Mouse (Mus musculus) megakaryocyte progenitor cell, adult 5-6 weeks (primary cell): Measurements from ENCODE around the gene Foxp4. TPM values are rescaled to one million over a fixed set of nuclear protein-coding genes. Genes with fewer than 3 reads are reported as not detected.

Experiments used
- ATAC-seq: replicated peaks from 2 replicates; pipeline ENCODE4 v1.8.0; 2016; ENCODE audit warnings: mild to moderate bottlenecking, moderate TSS enrichment, inconsistent platforms; ENCODE audit not compliant: poor library complexity
- total RNA-seq, 2 experiments: library from RNA; stranded (forward) in 1 of 2; stranded (reverse) in 1 of 2; fragments of 157-497, 149-512 nt in 1 of 2; fragments of 200-1000 nt in 1 of 2; gene quantifications; 2 replicates each; pipeline versions ENCODE4 v1.2.3 to v1.2.4; 2015 to 2017

Gene Foxp4
- total RNA-seq, 2 experiments from 2014 or later, result 3.2 to 21.3 TPM

GRCm38 (mm10) chr17:47897956-47898752 is 26.3 kb downstream of the Foxp4 start:
- ATAC-seq, result no peak

DNA sequence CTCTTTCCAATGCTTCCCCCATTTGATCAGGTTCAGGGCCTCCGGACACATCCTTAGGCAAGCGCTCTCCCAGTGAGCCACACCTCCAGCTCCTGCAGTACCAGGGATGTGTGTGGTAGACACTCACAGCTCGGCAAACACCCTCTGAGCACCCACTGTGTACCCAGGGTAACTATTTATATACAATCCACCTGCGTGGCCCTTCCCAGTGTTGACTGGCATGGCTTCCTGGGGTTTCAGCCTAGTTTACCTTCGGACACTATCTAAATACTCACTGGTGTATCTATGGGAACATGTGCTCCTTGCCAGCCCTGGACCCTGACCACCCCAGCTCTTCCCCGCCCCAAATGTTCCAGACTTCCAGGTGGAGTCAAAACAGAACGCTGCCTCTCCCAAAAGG is 34.7 kb downstream of the Foxp4 start:
- no peak for ATAC-seq

- ATAC-seq, result no peak
Observed at GRCm38 (mm10) chr17:47889267-47889666, 35.2 kb downstream of the Foxp4 start.

DNA sequence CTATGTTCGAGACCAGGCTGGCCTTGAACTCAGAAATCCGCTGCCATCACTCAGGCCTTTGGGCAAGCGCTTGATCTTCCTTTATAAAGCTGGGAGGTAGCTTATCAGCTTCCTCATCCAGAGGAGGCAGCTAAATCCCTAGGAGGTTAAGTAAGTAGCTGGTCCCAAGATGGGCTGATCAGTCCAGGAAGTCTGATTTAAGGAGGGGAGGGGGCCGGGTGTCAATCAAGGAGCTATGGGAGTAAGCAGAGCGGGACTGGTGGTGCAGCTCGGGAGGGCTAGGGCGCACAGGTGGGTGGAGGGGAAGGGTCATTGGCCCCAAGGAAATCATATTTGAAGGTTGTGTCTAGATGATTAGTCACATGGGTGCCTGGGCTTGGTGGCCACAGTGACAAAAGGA is 35.8 kb downstream of the Foxp4 start:
- ATAC-seq, result no peak

- no peak for ATAC-seq
Observed at GRCm38 (mm10) chr17:47888155-47888455, 36.3 kb downstream of the Foxp4 start.

DNA sequence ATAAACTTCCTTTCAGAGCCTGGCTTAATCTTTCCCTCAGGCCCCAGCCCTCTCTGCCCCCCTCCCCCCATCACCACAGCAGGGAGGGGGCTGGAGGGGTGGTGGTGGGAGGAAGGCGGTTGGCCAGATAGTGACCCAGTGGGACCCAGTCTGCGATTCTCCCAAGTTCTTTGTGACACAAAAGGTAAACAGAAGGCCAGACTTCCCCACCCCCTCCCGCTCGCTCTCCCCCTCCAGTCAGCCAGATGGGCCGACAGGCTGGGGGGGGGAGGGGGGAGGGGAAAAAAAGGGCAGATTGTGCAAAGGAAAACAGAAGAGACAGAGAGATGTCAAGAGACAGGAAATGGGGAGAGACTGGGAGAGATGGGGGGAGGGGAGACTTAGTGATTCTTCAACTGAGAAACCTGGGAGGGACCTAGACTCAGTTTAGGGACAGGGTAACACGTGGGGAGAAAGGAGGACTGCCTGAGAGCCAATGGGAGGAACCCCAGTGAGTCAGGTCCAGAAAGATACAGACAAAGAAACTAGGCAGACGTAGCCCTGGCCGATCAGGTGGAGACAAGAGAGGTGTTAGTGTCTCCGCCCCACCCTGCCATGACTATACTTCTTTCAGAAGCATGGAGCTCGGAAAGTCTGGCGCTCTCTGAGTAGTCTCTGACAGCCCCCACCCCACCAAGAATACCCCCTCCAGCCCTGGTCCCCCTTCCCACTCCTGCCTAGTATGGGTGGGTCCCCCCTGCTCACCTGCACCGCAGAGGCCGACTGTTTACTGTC is 36.9 kb downstream of the Foxp4 start:
- ATAC-seq, result no peak

DNA sequence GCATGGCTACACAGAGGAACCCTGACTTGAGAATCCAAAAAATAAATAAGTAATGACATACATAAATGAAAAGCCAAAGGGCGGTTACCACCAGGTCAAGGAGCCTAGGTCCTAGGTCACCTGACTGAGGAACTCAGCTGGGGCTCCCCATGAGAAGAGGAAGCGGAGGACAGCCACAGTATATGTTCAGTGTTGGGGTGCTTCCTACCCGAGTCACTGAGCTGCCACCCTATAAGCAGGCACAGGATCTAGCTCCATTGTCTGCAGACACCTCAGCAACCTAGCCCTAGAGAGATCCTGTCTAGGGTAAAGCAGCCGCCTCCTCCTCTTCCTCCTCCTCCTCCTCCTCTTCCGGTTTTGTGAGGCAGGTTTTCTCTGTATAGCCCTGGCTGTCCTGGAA is 41.3 kb downstream of the Foxp4 start:
- peak; percentile 15; the same call in 1 of the 2 replicates for ATAC-seq

DNA sequence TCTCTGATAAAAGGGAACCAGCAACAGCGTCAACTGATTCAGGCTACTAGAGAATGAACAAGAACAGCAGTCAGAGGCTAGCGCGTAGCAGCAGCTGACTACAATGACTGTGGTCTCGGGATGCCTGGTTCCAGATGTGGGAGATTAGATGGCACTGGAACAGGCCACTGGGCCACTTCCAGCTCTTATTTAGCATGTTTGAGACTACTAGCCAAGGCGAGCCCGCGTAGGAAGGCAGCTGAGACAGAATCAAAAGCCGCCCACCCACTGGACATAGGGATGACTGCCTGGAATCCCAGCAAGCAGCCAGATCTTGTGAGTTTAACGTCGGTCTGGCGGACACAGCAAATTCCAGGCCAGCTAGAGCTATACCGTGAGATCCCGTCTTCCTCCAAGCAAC is 43.1 kb downstream of the Foxp4 start:
- no peak for ATAC-seq

- no peak for ATAC-seq
Observed at GRCm38 (mm10) chr17:47879207-47879606, 45.2 kb downstream of the Foxp4 start.

GRCm38 (mm10) chr17:47878378-47879089 is 45.9 kb downstream of the Foxp4 start:
- ATAC-seq, result no peak; the same call in 1 of the 2 replicates

GRCm38 (mm10) chr17:47877715-47878377 is 46.6 kb downstream of the Foxp4 start:
- ATAC-seq, result no peak

GRCm38 (mm10) chr17:47876776-47877714 is 47.4 kb downstream of the Foxp4 start:
- no peak for ATAC-seq

DNA sequence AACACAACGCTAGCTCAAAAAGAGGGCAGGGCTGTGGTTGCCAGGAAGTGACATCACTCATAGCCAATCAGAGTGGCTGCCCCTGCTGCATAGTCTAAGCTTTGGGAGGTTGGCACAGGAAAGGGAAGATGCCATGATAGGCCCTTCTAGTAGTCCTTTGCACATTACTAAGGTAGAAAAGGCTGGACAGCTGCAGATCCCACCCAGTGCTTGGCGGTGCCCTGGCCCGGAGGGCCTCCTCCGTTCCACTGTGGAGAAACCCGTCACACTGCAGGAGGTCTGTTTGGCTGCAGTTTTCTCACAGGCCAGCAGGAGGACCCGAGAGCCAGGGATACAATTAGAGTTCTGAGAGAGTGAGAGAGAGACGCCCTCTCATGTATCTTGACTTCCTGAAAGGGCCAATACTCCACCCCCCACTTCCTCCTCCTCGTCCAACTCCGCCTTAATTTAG is 51.1 kb downstream of the Foxp4 start:
- ATAC-seq, result peak; percentile 92

DNA sequence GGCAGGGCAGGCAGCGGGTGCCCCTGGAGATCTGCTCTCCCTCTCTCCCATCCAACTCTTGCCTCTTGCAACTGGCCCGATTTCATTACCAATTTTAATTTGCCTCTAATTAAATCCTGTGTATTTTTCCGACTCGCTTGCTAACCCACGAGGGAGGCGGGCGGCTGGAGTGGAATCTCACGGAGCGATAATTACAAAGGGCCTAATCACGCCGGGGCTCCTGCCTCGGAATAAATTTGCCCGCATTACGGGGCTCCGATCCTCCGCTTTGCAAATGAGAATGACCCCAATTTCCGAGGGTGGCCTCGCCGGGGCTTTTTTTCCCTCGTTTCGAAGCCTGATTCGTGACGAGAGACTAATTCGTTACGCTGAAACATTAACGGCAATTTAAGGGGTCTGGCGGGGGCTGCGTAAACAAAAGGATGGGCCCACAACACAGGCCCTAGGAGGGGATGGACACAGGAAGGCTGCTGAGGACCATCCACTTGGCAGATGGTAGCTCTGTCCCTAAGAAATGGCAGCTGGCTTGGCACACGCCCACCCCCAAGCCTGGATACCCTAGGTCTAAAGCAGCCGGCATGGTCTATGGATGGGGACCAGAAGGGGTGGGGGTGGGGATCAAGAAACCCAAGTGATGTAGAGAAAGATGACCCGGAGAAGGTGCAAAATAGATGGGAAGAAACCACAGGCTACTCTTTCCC is 52.0 kb downstream of the Foxp4 start:
- no peak for ATAC-seq

GRCm38 (mm10) chr17:47869874-47870273 is 54.6 kb downstream of the Foxp4 start:
- no peak for ATAC-seq

- no peak for ATAC-seq
Observed at GRCm38 (mm10) chr17:47866037-47866436, 58.4 kb downstream of the Foxp4 start.

GRCm38 (mm10) chr17:47864496-47864895 is 59.9 kb downstream of the Foxp4 start:
- ATAC-seq, result peak; percentile 97

DNA sequence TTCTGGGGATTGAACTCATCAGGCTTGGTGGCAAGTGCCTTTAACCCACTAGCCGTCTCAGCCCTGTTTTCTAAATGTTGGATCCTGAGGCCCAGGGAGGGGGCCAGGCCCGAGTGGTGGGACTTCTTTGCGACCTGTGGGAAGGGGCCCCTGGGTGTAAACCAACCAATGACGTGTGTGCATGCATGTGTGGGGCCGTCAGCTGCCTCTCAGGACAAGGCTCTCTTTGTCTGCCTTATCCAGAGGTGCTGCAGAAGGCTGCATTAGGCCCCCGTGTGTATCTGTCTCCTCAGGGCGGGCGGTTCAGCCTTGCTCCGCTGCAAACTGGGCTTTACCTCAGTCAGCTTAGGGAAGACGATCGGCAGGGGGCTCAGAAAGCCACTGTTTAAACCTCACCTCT is 61.0 kb downstream of the Foxp4 start:
- no peak for ATAC-seq

GRCm38 (mm10) chr17:47863023-47863422 is 61.4 kb downstream of the Foxp4 start:
- no peak for ATAC-seq
